Mouse (Mus musculus) small intestine, adult 2 months (tissue): ENCODE results near the gene Pum2. TPM values are rescaled to one million over a fixed set of nuclear protein-coding genes. Genes with fewer than 3 reads are reported as not detected.

Experiments used
- H3K27ac ChIP-seq: fragments of 200-500 bp; 2 replicates; pipeline ENCODE4 v1.5.1; 2012; ENCODE audit warnings: low read depth, low read length, control low read depth, inconsistent platforms; ENCODE audit not compliant: insufficient read depth
- H3K27me3 ChIP-seq: fragments of 200-500 bp; 2 replicates; pipeline ENCODE4 v1.6.1; 2012; ENCODE audit warnings: mild to moderate bottlenecking, moderate library complexity, low read length, inconsistent platforms; ENCODE audit not compliant: control insufficient read depth, insufficient read depth
- H3K36me3 ChIP-seq: fragments of 200-500 bp; 2 replicates; pipeline ENCODE4 v1.6.1; 2012; ENCODE audit warnings: mild to moderate bottlenecking, low read length, control low read depth, inconsistent platforms; ENCODE audit not compliant: control insufficient read depth, insufficient read depth
- H3K4me1 ChIP-seq: fragments of 200-500 bp; 2 replicates; pipeline ENCODE4 v1.6.1; 2012; ENCODE audit warnings: low read length, inconsistent platforms, mixed read lengths; ENCODE audit not compliant: control insufficient read depth, insufficient read depth, insufficient read length
- H3K4me3 ChIP-seq: fragments of 200-500 bp; 2 replicates; pipeline ENCODE4 v1.5.1; 2012; ENCODE audit warnings: low read depth, mild to moderate bottlenecking, control low read depth, inconsistent platforms, low read length, moderate library complexity
- CTCF ChIP-seq: fragments of 200-500 bp; IDR thresholded peaks from 2 replicates; pipeline ENCODE4 v1.5.1; 2012; ENCODE audit warnings: low read depth, mild to moderate bottlenecking, control low read depth, inconsistent platforms, low read length, moderate library complexity, mixed read lengths; ENCODE audit not compliant: insufficient replicate concordance, insufficient read length; ENCODE audit errors: extremely low read depth
- POLR2A ChIP-seq: fragments of 200-500 bp; IDR thresholded peaks from 2 replicates; pipeline ENCODE4 v1.6.1; 2012; ENCODE audit warnings: low read depth, mild to moderate bottlenecking, control low read depth, inconsistent platforms, low read length, moderate library complexity
- WGBS: fragments of 180-500 bp; shearing (Covaris S2); methylation state at CpG from one replicate; pipeline ENCODE4 v1.1.7; 2018; 5-methylcytosine and 5-hydroxymethylcytosine counted together
- polyA plus RNA-seq: library from polyadenylated mRNA; depleted of rRNA; stranded (reverse); fragments of >200 nt; gene quantifications from 2 replicates; pipeline ENCODE4 v1.2.3, GENCODE M21; 2012

The Pum2 gene
- polyA plus RNA-seq, 1 experiment: 33.9 TPM

GRCm38 (mm10) chr12:8716093-8716492 is 42.2 kb downstream of the Pum2 start:
- TF ChIP-seq CTCF (no peak), POLR2A (no peak)
- Histone ChIP-seq H3K27ac (no peak overlapping the region), H3K27me3 (no peaks in the 10 kb centered on the region), H3K4me3 (no peak overlapping the region), H3K4me1 (no peaks in the 10 kb centered on the region), H3K36me3 (peaks cover 23% of the 10 kb centered on the region)
- 76% methylated on average over 1 of the region's 1 CpGs for WGBS

- TF ChIP-seq CTCF (no peak), POLR2A (no peak)
- WGBS: 53% methylated on average over 1 of the region's 1 CpGs
- H3K36me3 ChIP-seq: peaks cover 45% of the 10 kb centered on the region
- no peaks in the 10 kb centered on the region for H3K27me3 ChIP-seq
- H3K27ac ChIP-seq: no peak overlapping the region
- H3K4me3 ChIP-seq: no peak overlapping the region
- no peaks in the 10 kb centered on the region for H3K4me1 ChIP-seq
Observed at GRCm38 (mm10) chr12:8726890-8727289, 53.0 kb downstream of the Pum2 start.

- Histone ChIP-seq H3K27ac (no peak overlapping the region), H3K27me3 (no peaks in the 10 kb centered on the region), H3K36me3 (peaks cover 43% of the 10 kb centered on the region), H3K4me1 (no peaks in the 10 kb centered on the region), H3K4me3 (no peak overlapping the region)
- WGBS: 79% methylated on average over 2 of the region's 2 CpGs
- no peak for TF ChIP-seq CTCF
- TF ChIP-seq POLR2A: no peak
Observed at GRCm38 (mm10) chr12:8728739-8729138, 54.8 kb downstream of the Pum2 start.

GRCm38 (mm10) chr12:8753654-8754053 is 79.7 kb downstream of the Pum2 start:
- peaks cover 31% of the 10 kb centered on the region for H3K36me3 ChIP-seq
- no peaks in the 10 kb centered on the region for H3K27me3 ChIP-seq
- H3K4me1 ChIP-seq: peaks cover 3% of the 10 kb centered on the region; the same call in 1 of the 2 replicates
- no peak for TF ChIP-seq CTCF
- no peak for TF ChIP-seq POLR2A
- WGBS: 92% methylated on average over 2 of the region's 2 CpGs
- H3K27ac ChIP-seq: no peak overlapping the region
- H3K4me3 ChIP-seq: no peak overlapping the region

GRCm38 (mm10) chr12:8754116-8754515 is 80.2 kb downstream of the Pum2 start:
- peaks cover 3% of the 10 kb centered on the region; the same call in 1 of the 2 replicates for H3K4me1 ChIP-seq
- H3K36me3 ChIP-seq: peaks cover 26% of the 10 kb centered on the region
- H3K27ac ChIP-seq: no peak overlapping the region
- 84% methylated on average over 4 of the region's 4 CpGs for WGBS
- TF ChIP-seq CTCF (no peak), POLR2A (no peak)
- no peak overlapping the region for H3K4me3 ChIP-seq
- no peaks in the 10 kb centered on the region for H3K27me3 ChIP-seq

GRCm38 (mm10) chr12:8758029-8758428 is 84.1 kb downstream of the Pum2 start:
- Histone ChIP-seq H3K27ac (no peak overlapping the region), H3K27me3 (no peaks in the 10 kb centered on the region), H3K4me3 (no peak overlapping the region), H3K36me3 (peaks cover 8% of the 10 kb centered on the region; the same call in 1 of the 2 replicates), H3K4me1 (peaks cover 24% of the 10 kb centered on the region)
- TF ChIP-seq POLR2A: no peak
- TF ChIP-seq CTCF: 0 out of 2 replicates have a peak, but pooled peaks have one; percentile 10
- 96% methylated on average over 3 of the region's 3 CpGs for WGBS

- 24% methylated on average over 4 of the region's 4 CpGs for WGBS
- Histone ChIP-seq H3K27me3 (no peaks in the 10 kb centered on the region), H3K4me1 (peaks cover 24% of the 10 kb centered on the region), H3K4me3 (no peak overlapping the region), H3K36me3 (0 out of 2 replicates have a peak, but pooled peaks cover 3% of the 10 kb centered on the region), H3K27ac (peak overlapping the region; percentile 48; the same call in 1 of the 2 replicates)
- TF ChIP-seq CTCF: no peak
Observed at GRCm38 (mm10) chr12:8759115-8759514, 85.2 kb downstream of the Pum2 start.
